Mouse (Mus musculus): ENCODE data around the gene A930004D18Rik. TPM values are rescaled to one million over a fixed set of nuclear protein-coding genes. Genes with fewer than 3 reads are reported as not detected.

The A930004D18Rik gene
- polyA plus RNA-seq (2014; fragmentation: Illumina TruSeq; extraction: RNeasy Lipid Tissue Mini Kit (QIAGEN cat#74804); ENCODE audit: low read depth, low replicate concordance), result 2.3 TPM

DNA sequence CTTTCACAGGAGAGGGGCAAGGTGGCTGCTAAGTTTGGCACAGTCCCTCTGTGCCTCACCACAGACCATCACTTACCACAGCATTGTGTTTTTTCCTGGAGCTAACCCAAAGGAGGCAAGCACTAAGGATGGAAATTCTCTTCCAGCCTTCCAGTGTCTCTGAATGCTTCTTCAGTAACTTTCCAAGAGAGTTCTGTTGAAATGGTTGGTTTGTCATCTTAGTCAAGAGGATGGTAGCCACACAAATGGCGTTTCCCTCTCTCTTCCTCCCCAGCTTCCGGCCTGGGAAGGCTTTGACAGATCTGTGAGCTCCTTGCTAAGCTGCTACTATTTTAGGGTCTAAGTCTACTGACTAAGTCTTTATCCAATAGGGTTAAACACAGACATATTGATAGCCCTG is at the start of gene A930004D18Rik:
A930004D18Rik (minus strand) TSS at position 247 of the 400 bp plus-strand sequence.

DNA sequence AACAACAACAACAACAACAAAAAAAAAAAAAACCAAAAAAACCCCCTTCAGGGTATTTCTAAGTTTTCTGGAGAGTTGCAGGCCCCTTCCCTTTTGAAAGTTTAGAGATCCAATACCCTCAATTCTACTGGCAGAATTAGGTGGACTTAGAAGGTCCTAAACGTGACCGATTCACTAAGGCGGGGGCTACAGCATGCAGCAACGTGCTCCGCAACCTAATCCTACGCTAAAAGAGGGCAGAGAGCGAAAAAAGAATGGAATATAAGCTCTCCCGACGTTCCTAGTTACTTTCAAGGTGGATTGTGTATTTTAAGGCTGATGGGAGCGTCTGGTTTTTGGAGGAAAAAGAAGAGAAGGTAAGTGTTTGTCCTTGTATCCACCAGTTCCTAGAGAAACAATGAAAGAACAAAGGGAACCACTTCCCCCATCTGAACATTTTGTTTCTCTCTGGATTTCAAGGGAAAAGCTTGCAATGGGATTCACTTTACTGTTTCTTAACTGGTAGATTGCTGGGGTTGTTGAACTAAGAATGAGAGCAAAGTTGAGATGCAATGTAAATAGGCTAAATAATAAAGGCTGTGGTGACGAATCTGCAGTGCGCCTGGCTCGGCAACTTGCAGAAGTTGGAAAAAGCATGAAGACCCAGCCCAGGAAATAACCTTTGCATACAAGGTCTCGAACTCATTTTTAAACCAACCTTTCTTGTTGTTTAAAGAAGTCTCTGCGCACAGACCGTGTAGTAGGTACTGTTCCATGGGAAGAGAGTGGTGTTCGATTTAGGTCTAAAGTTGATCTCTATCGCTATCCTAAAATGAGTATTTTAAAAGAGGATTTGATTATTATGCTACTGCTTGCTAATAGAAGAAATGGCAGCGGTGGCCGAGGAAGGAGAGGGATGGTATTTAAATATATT is 17.7 kb upstream of the A930004D18Rik start, which contains the start of gene Mllt10:
Mllt10 (plus strand) TSS at position 222 of the 913 bp plus-strand sequence.

DNA sequence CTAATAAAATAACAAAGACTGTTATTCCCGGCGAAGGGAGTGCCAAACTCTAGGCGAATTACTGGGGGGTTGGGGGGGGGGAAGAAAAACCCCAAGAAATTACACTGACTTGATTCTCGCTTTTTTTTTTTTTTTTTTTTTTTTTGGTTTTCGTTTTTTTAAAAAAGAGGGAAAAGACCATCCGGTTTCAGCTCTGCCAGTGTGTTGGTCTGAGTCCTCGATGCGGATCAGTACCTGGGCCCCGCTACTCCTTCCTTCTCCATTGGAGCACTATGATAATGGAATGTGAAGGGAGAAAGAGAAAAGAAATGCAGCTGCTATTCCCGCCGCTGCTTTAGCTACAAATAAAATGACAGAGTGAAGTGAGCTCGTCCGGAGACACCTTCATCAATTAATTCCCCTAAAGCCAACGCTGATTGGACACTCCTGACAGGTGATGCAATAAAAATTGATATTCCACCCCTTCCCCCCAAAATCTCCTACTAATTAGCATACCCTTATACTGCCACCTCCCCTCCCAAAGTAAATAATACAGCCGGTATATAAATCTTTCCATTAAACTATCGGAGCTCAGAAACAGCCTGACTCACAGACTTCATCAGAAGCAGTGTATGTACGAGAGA is 11.0 kb upstream of the A930004D18Rik start, which contains the start of gene Skida1:
Skida1 (minus strand) TSS at position 599 of the 623 bp plus-strand sequence.

DNA sequence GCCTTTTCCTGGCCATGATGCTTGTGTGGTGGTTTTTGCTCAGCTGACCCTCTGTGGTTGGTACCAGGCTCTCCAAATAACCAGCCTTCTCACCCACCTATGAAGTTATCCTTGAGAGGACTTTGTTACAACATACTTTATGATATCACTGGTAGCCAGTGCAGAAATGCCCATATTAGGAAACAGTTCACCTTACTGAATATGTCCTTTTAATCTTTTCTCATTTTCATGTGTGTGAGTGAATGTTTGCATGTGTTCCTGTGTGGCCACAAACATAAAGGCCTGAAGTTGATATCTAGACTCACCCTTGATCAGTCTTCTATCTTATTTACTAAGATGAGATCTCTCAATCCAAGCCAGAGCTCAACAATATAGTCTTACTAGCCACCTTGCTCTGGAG is 40.7 kb downstream of the A930004D18Rik start, which contains the start of gene H2al2a:
H2al2a (minus strand) TSS at position 101 of the 400 bp plus-strand sequence.

Other genes with a start within 250 kb of the A930004D18Rik start
- gene H2al2a, start 40.8 kb downstream of the A930004D18Rik start, polyA plus RNA-seq (2014; fragmentation: Illumina TruSeq; extraction: RNeasy Lipid Tissue Mini Kit (QIAGEN cat#74804); ENCODE audit: low read depth, low replicate concordance), result not detected
- 10.4 TPM for gene Skida1, start 11.3 kb upstream of the A930004D18Rik start, polyA plus RNA-seq (2014; fragmentation: Illumina TruSeq; extraction: RNeasy Lipid Tissue Mini Kit (QIAGEN cat#74804); ENCODE audit: low read depth, low replicate concordance)
- gene Mllt10, start 17.5 kb upstream of the A930004D18Rik start, polyA plus RNA-seq (2014; fragmentation: Illumina TruSeq; extraction: RNeasy Lipid Tissue Mini Kit (QIAGEN cat#74804); ENCODE audit: low read depth, low replicate concordance), result 31.4 TPM